Comparison of ENCODE assay signal across 8 mouse cellular contexts in the genomic region with DNA sequence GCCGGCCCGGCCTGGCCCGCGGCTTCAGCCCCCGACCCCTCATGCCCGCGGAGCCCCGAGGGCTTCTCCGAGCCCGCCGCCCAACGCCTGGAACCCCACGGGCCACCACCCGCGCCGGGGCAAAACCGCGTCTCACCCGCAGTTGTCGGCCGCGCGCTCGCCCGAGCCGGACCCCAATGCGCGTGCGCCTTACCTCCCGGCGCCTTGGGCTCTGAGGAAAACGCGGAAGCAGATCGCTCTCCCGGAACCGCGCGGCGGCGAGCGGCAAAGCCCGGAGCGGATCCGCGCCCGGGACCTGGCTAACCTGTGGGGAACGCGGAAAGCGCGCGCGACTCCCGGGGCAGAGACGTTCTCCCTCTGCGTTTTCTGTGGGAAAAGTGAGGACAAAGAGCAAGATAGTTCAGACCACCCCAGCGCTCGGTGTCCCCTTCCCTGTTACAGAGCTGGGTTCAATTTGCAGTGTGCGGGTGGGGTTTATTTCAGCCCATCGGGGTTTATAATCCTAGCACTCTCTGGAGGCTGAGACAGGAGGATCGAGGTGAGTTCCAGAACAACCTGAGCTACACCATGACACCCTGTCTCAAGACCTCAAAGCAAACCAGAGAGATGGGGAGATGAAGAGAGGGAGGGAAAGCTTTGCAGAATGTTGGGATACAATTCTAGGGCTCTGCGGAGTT. TPM values are rescaled to one million over a fixed set of nuclear protein-coding genes. Genes with fewer than 3 reads are reported as not detected.
DNase-seq lines count a peak whose midpoint lies in the region; ATAC-seq lines count a peak whose summit lies in the region.

Gene Kansl3 (minus strand): TSS at position 213 of the 677 bp plus-strand sequence.

- peak; percentile 95 for DNase-seq in NIH3T3 (ENCODE audit: low read depth)
- peak; percentile 94 to 95 for DNase-seq in cerebellum, postnatal 10 days
- peak; percentile 63 to 86 for DNase-seq in frontal cortex, postnatal 10 days (ENCODE audit: low spot score in 2 of 2)
- peak; percentile 88 to 89 for DNase-seq in layer of hippocampus, postnatal 14 days (ENCODE audit: low spot score in 2 of 2)
- DNase-seq in lung, postnatal 25 days (ENCODE audit: low spot score): peak; percentile 82
- DNase-seq in retina, embryonic 14.5 days (ENCODE audit: low spot score): peak; percentile 93
- DNase-seq in thymus, postnatal 4 days: peak; percentile 95

- peak within 1 kb of the TSS; percentile 69 for H3K4me2 ChIP-seq in hindbrain, embryonic 12.5 days (replicated peaks)

- no peaks in the 10 kb centered on the region for H3K9me3 ChIP-seq in hindbrain, embryonic 12.5 days (replicated peaks)

- no peaks in the 10 kb centered on the region for H3K27me3 ChIP-seq in hindbrain, embryonic 12.5 days

- H3K9ac ChIP-seq in hindbrain, embryonic 12.5 days: peak within 1 kb of the TSS; percentile 95

- H3K27ac ChIP-seq in hindbrain, embryonic 12.5 days: peak within 1 kb of the TSS; percentile 64

- H3K4me3 ChIP-seq in hindbrain, embryonic 12.5 days: peak within 1 kb of the TSS; percentile 83

- peaks cover 10% of the 10 kb centered on the region for H3K4me1 ChIP-seq in hindbrain, embryonic 12.5 days

- 3% methylated on average over 61 of the region's 61 CpGs for WGBS in hindbrain, embryonic 12.5 days

- peaks cover 12% of the 10 kb centered on the region for H3K36me3 ChIP-seq in hindbrain, embryonic 12.5 days

- ATAC-seq in hindbrain, embryonic 12.5 days (ENCODE audit: low FRiP score): peak; percentile 81

RNA-seq across cellular contexts. Expression of gene Kansl3, which starts in this region (rescaled TPM):
- 44.5 and 45.4 TPM in 2 replicates for polyA plus RNA-seq in hindbrain, embryonic 12.5 days (2016; fragmentation: Nextera tagmentation; extraction: Ambion mirVana)
- 10 to 100 TPM; 57.6 to 60.4 TPM for total RNA-seq in layer of hippocampus, postnatal 14 days (2021)

Comparison
In these comparisons a context has a peak if more than half of its experiments do, and no peak if none do; other contexts are left out.
1. Peak in every context shown above with its lines: DNase-seq, ATAC-seq, H3K4me3 ChIP-seq and H3K27ac ChIP-seq.